Mouse (Mus musculus) heart, adult 18-20 months (tissue): ENCODE results near the gene Ubtd2. TPM values are rescaled to one million over a fixed set of nuclear protein-coding genes. Genes with fewer than 3 reads are reported as not detected.

ENCODE experiments used
- DNase-seq, 2 experiments: peaks; one replicate each; pipeline ENCODE4 v3.0.0; 2021 to 2022; ENCODE audit warnings: mixed read lengths in 1 of 2
- total RNA-seq, 2 experiments: library from RNA; stranded (reverse); gene quantifications; 2 replicates each; pipeline ENCODE4 v1.2.3; 2021

Gene Ubtd2
- total RNA-seq, 2 experiments from 2014 or later = 3.4 to 4.2 TPM

GRCm38 (mm10) chr11:32518770-32519169 is 63.6 kb downstream of the Ubtd2 start:
- DNase-seq = no peak

GRCm38 (mm10) chr11:32519354-32519753 is 64.2 kb downstream of the Ubtd2 start:
- no peak for DNase-seq

- no peak for DNase-seq
Measured at GRCm38 (mm10) chr11:32521246-32521645, 66.1 kb downstream of the Ubtd2 start.

- DNase-seq = no peak
Measured at GRCm38 (mm10) chr11:32524122-32524920, 69.2 kb downstream of the Ubtd2 start.

- no peak for DNase-seq
Measured at GRCm38 (mm10) chr11:32527006-32527405, 71.8 kb downstream of the Ubtd2 start.

GRCm38 (mm10) chr11:32530151-32530550 is 75.0 kb downstream of the Ubtd2 start:
- DNase-seq = peak in 1 of 2 experiments; percentile 22

- peak in 1 of 2 experiments; percentile 43 for DNase-seq
Measured at GRCm38 (mm10) chr11:32531871-32532764, 76.9 kb downstream of the Ubtd2 start, which contains the start of gene Efcab9. TSS of gene Efcab9 (minus strand) at chr11:32532081.

- peak; percentile 88 to 96 for DNase-seq
Measured at GRCm38 (mm10) chr11:32532765-32533481, 77.8 kb downstream of the Ubtd2 start, which contains the start of gene Stk10. TSS of gene Stk10 (plus strand) at chr11:32533305.

- DNase-seq = peak; percentile 68 to 77
Measured at GRCm38 (mm10) chr11:32533482-32534261, 78.5 kb downstream of the Ubtd2 start.

GRCm38 (mm10) chr11:32534453-32535075 is 79.4 kb downstream of the Ubtd2 start:
- peak in 1 of 2 experiments; percentile 29 for DNase-seq

GRCm38 (mm10) chr11:32535646-32536045 is 80.5 kb downstream of the Ubtd2 start:
- DNase-seq = no peak

- no peak for DNase-seq
Measured at GRCm38 (mm10) chr11:32536954-32537353, 81.8 kb downstream of the Ubtd2 start.

GRCm38 (mm10) chr11:32538435-32538834 is 83.3 kb downstream of the Ubtd2 start:
- DNase-seq = peak; percentile 56 to 78

- no peak for DNase-seq
Measured at GRCm38 (mm10) chr11:32538846-32539245, 83.7 kb downstream of the Ubtd2 start.

- DNase-seq = no peak
Measured at GRCm38 (mm10) chr11:32539717-32540116, 84.5 kb downstream of the Ubtd2 start.

- no peak for DNase-seq
Measured at GRCm38 (mm10) chr11:32540463-32540862, 85.3 kb downstream of the Ubtd2 start.

- peak in 1 of 2 experiments; percentile 8 for DNase-seq
Measured at GRCm38 (mm10) chr11:32542181-32542580, 87.0 kb downstream of the Ubtd2 start.

GRCm38 (mm10) chr11:32542687-32543411 is 87.7 kb downstream of the Ubtd2 start:
- peak; percentile 24 to 74 for DNase-seq

- peak in 1 of 2 experiments; percentile 14 for DNase-seq
Measured at GRCm38 (mm10) chr11:32544041-32544440, 88.9 kb downstream of the Ubtd2 start.

- peak in 1 of 2 experiments; percentile 12 for DNase-seq
Measured at GRCm38 (mm10) chr11:32544497-32544896, 89.3 kb downstream of the Ubtd2 start.
